Mouse (Mus musculus) heart, embryonic 14.5 days (tissue): Measurements from ENCODE around the gene Srebf1. TPM values are rescaled to one million over a fixed set of nuclear protein-coding genes. Genes with fewer than 3 reads are reported as not detected.

Experiments used
- ATAC-seq: fragments of 200-750 bp; cut with Nextera tagmentation; 2 replicates; pipeline ENCODE4 v1.8.0; 2017; ENCODE audit warnings: low read depth, moderate TSS enrichment; ENCODE audit not compliant: insufficient number of reproducible peaks, insufficient read depth, low FRiP score
- H3K27ac ChIP-seq, 2 experiments: fragments of 200-500 bp in 1 of 2; fragments of 300-500 bp in 1 of 2; sonication (generic) in 1 of 2; replicated peaks in 1 of 2; 2 replicates each; pipeline ENCODE4 v1.5.1; 2012 to 2014; ENCODE audit warnings: low read depth in 2 of 2, low read length in 2 of 2, control low read depth in 1 of 2, mild to moderate bottlenecking in 1 of 2, mixed read lengths in 1 of 2; ENCODE audit not compliant: control insufficient read depth in 1 of 2, insufficient read depth in 1 of 2
- H3K27me3 ChIP-seq: fragments of 300-500 bp; sonication (generic); 2 replicates; pipeline ENCODE4 v1.6.1; 2014; ENCODE audit warnings: mild to moderate bottlenecking, low read length, control low read depth; ENCODE audit not compliant: control insufficient read depth, insufficient read depth
- H3K36me3 ChIP-seq: fragments of 300-500 bp; sonication (generic); 2 replicates; pipeline ENCODE4 v1.6.1; 2014; ENCODE audit warnings: mild to moderate bottlenecking, control low read depth, low read length, mixed read lengths; ENCODE audit not compliant: control insufficient read depth, insufficient read depth
- H3K4me1 ChIP-seq, 2 experiments: fragments of 200-500 bp in 1 of 2; fragments of 300-500 bp in 1 of 2; sonication (generic) in 1 of 2; 2 replicates each; pipeline ENCODE4 v1.6.1; 2012 to 2014; ENCODE audit warnings: low read length in 2 of 2, control low read depth in 1 of 2, mixed read lengths in 1 of 2; ENCODE audit not compliant: control insufficient read depth in 2 of 2, insufficient read depth in 2 of 2
- H3K4me2 ChIP-seq: fragments of 300-500 bp; sonication (generic); 2 replicates; pipeline ENCODE4 v1.6.1; 2014; ENCODE audit warnings: mild to moderate bottlenecking, low read length
- H3K4me3 ChIP-seq, 2 experiments: fragments of 200-500 bp in 1 of 2; fragments of 300-500 bp in 1 of 2; sonication (generic) in 1 of 2; 2 replicates each; pipeline ENCODE4 v1.5.1; 2012 to 2014; ENCODE audit warnings: low read length in 2 of 2, mild to moderate bottlenecking in 2 of 2, control low read depth in 1 of 2, low read depth in 1 of 2, moderate library complexity in 1 of 2; ENCODE audit not compliant: control insufficient read depth in 1 of 2, insufficient read depth in 1 of 2
- H3K9ac ChIP-seq: fragments of 300-500 bp; sonication (generic); 2 replicates; pipeline ENCODE4 v1.6.1; 2014; ENCODE audit warnings: mild to moderate bottlenecking, low read length
- H3K9me3 ChIP-seq: fragments of 300-500 bp; sonication (generic); 2 replicates; pipeline ENCODE4 v1.6.1; 2016; ENCODE audit warnings: low read length, control low read depth; ENCODE audit not compliant: control insufficient read depth
- WGBS: fragments of 180-500 bp; shearing (Covaris S2); extraction: QIAGEN DNeasy Blood & Tissue Kit; methylation state at CpG from one replicate; pipeline ENCODE4 v1.1.7; 2014; 5-methylcytosine and 5-hydroxymethylcytosine counted together
- polyA plus RNA-seq: library from polyadenylated mRNA; unstranded; fragments of >200 nt; fragmentation: Nextera tagmentation; extraction: Ambion mirVana; gene quantifications from 2 replicates; pipeline ENCODE4 v1.2.1, GENCODE M21; 2014

Srebf1 gene
- polyA plus RNA-seq, 1 experiment from 2014 or later = 37.9 TPM

DNA sequence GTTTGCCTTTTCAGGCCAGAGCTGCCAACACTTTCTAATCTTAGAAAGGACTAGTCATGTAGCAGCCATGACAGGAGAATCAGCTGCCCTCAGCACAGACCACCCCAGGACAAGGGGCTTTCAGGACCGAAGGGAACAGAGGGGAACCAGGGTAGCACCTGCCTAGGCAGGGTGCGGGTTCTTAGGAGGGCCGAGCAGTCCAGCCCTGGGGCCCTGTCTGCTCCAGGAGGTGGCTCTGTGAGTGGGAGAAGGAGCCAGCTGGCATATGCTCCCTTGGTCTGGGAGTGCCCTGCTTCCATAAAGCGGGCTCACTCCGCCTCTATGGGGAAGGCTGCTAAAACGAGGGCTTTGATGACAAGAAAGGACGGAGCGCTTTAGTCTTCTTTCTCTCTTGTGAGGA lies 10.9 kb upstream of the Srebf1 start:
- Histone ChIP-seq H3K4me2 (no peak overlapping the region), H3K27me3 (no peaks in the 10 kb centered on the region), H3K9me3 (no peaks in the 10 kb centered on the region), H3K4me3 (no peak overlapping the region), H3K36me3 (peaks cover 34% of the 10 kb centered on the region), H3K27ac (peak overlapping the region; percentile 80 to 83), H3K9ac (peak overlapping the region; percentile 46; the same call in 1 of the 2 replicates), H3K4me1 (peaks cover 29 to 37% of the 10 kb centered on the region in 2 experiments)
- 67% methylated on average over 8 of the region's 8 CpGs for WGBS
- peak; percentile 15; the same call in 1 of the 2 replicates for ATAC-seq

DNA sequence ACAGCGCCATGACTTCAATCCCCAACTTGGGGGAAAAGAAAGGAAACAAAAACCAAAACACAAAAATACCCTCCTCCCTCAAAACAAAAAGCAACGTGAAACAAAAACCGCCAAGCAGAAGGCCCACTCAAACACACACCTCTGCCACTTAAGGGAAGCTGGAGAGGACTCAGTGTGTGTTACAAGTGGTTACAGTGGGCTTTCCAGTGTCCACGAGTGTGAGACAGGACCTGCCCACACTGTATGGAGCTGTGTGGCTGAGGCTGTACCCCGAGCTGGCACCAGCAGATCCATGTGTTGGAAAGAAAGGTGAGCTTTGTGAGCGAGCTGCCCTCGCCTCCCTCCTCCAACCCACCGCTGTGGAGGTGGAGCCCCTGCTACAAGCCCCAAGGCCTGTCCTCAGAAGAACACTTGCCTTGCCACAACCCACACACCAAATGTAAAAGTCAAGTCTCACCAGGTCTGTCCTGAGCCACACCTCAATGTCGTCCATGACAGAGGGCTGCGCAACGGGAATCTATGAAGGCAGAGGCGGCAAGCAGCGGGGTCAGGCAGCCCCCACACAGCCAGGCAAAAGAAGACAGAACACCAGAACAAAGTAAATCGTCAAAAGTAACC lies 10.2 kb upstream of the Srebf1 start:
- Histone ChIP-seq H3K27ac (peak overlapping the region in 1 of 2 experiments; percentile 83; a peak in 3 of 4 replicates), H3K9me3 (no peaks in the 10 kb centered on the region), H3K4me3 (no peak overlapping the region), H3K36me3 (peaks cover 34% of the 10 kb centered on the region), H3K4me2 (peak overlapping the region; percentile 5; the same call in 1 of the 2 replicates), H3K9ac (peak overlapping the region; percentile 46; the same call in 1 of the 2 replicates), H3K4me1 (peaks cover 33 to 40% of the 10 kb centered on the region in 2 experiments), H3K27me3 (no peaks in the 10 kb centered on the region)
- no peak for ATAC-seq
- 84% methylated on average over 14 of the region's 14 CpGs for WGBS

DNA sequence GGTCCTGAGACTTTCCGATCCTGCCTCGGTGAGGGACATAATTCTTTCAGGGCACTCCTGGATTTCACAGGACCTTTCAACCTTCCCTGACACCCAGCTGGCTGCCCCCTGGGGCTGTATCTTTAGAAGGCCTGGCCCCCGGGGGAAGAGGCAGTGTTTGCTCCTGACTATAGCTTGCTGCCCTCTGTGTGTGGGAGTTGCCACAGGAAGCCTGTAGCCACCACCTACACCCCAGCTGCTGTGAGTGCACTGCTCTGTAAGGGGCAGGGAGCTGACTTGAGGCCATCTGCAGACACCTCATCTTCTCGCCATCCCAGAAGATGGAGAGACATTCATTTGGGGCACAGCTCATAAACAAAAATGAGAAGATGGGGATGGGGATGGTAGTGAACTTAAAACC lies 9.6 kb upstream of the Srebf1 start:
- Histone ChIP-seq H3K9me3 (no peaks in the 10 kb centered on the region), H3K4me3 (no peak overlapping the region), H3K27ac (no peak overlapping the region), H3K27me3 (no peaks in the 10 kb centered on the region), H3K4me2 (no peak overlapping the region), H3K36me3 (peaks cover 30% of the 10 kb centered on the region), H3K4me1 (peaks cover 33 to 40% of the 10 kb centered on the region in 2 experiments), H3K9ac (0 out of 2 replicates have a peak overlapping the region, but pooled peaks have one; percentile 16)
- 54% methylated on average over 4 of the region's 4 CpGs for WGBS
- no peak for ATAC-seq

DNA sequence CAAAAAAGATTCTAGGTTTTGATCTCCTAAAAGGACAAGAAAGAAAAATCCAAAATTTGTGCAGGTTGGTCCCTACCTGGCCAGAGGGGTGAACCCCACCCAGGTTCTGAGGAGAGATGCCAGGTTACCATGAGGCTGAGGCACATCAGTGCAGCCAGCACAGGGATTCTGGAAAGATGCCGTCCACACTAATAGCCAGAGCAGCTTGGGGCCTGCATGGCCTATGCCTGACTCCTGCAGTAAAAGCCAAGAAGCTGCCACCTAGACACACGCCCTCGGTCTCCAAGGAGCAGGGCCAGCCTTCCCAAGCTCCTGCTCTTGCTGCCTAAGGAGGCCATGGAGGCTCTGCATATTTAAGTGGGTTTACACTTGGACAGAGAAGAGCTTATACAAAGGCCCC lies 8.9 kb upstream of the Srebf1 start:
- Histone ChIP-seq H3K27ac (no peak overlapping the region), H3K4me1 (peaks cover 33 to 41% of the 10 kb centered on the region in 2 experiments), H3K4me3 (no peak overlapping the region), H3K9me3 (no peaks in the 10 kb centered on the region), H3K9ac (no peak overlapping the region), H3K27me3 (no peaks in the 10 kb centered on the region), H3K4me2 (no peak overlapping the region), H3K36me3 (peaks cover 30% of the 10 kb centered on the region)
- ATAC-seq = no peak
- 88% methylated on average over 3 of the region's 3 CpGs for WGBS

GRCm38 (mm10) chr11:60230512-60230911 lies 8.1 kb upstream of the Srebf1 start:
- H3K9ac ChIP-seq = 0 out of 2 replicates have a peak overlapping the region, but pooled peaks have one; percentile 16
- no peak for ATAC-seq
- peaks cover 26% of the 10 kb centered on the region for H3K36me3 ChIP-seq
- no peaks in the 10 kb centered on the region for H3K27me3 ChIP-seq
- H3K4me2 ChIP-seq = no peak overlapping the region
- no peak overlapping the region for H3K4me3 ChIP-seq
- no peaks in the 10 kb centered on the region for H3K9me3 ChIP-seq
- H3K4me1 ChIP-seq = peaks cover 37 to 49% of the 10 kb centered on the region in 2 experiments
- WGBS = 87% methylated on average over 7 of the region's 7 CpGs
- H3K27ac ChIP-seq = no peak overlapping the region

- H3K4me3 ChIP-seq = no peak overlapping the region
- no peaks in the 10 kb centered on the region for H3K9me3 ChIP-seq
- no peak overlapping the region for H3K4me2 ChIP-seq
- peaks cover 23% of the 10 kb centered on the region for H3K36me3 ChIP-seq
- no peak overlapping the region for H3K27ac ChIP-seq
- H3K9ac ChIP-seq = no peak overlapping the region
- ATAC-seq = no peak
- 82% methylated on average over 13 of the region's 13 CpGs for WGBS
- no peaks in the 10 kb centered on the region for H3K27me3 ChIP-seq
- peaks cover 39 to 50% of the 10 kb centered on the region in 2 experiments for H3K4me1 ChIP-seq
Observed at GRCm38 (mm10) chr11:60229821-60230220, 7.4 kb upstream of the Srebf1 start.

DNA sequence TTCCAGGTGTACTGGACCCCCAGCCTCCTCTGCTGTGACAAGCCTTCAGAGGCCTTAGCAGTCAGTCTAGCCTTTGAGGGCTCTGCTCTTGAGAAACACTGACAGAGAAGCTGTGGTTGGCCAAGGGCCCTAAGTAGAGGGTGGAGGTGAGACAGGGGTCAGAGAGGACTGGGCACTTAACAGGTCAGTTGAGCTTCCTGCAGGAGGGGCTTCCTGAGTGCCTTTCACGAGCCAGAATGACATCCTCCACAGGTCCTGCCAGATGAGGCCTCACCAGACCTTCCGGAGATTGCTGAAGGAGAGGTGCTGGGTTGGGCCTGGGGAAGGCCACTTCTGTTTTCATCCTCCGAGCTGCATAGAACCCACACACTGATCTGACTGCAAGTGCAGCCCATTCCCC lies 6.1 kb upstream of the Srebf1 start:
- peaks cover 34 to 42% of the 10 kb centered on the region in 2 experiments for H3K4me1 ChIP-seq

More for the DNA sequence above, 6.1 kb upstream of the Srebf1 start:
- Histone ChIP-seq H3K4me2 (no peak overlapping the region), H3K4me3 (no peak overlapping the region), H3K9me3 (no peaks in the 10 kb centered on the region), H3K27me3 (no peaks in the 10 kb centered on the region), H3K9ac (peak overlapping the region; percentile 48; the same call in 1 of the 2 replicates), H3K27ac (peak overlapping the region; percentile 0 to 53; a peak in 2 of 4 replicates), H3K36me3 (peaks cover 23% of the 10 kb centered on the region)
- 0 out of 2 replicates have a peak, but pooled peaks have one; percentile 9 for ATAC-seq
- WGBS = 23% methylated on average over 3 of the region's 3 CpGs
